Mouse (Mus musculus): Measurements from ENCODE around the gene Acp6.

GRCm38 (mm10) chr3:97159509-97159850, 903 bp downstream of the Acp6 start:
- TF ChIP-seq CTCF (IDR thresholded peaks at IDR 0.05; ENCODE audit: borderline replicate concordance, control insufficient read depth, extremely low read depth, insufficient read depth, low read length, poor library complexity), result no peak
- no peak for TF ChIP-seq POLR2A (IDR thresholded peaks at IDR 0.05; ENCODE audit: control insufficient read depth, extremely low read depth, insufficient read depth, low read length, poor library complexity)

Measured in thymus, adult 2 months (tissue).